Mouse (Mus musculus) kidney, adult 2 months (tissue): ENCODE measurements at regions not wholly inside any gene's neighbourhood (a gene's known extent, or its start where the extent isn't known, plus 50 kb on each side); places are given as distances from the start of the nearest gene placed in this dataset.

Source experiments
- CTCF ChIP-seq: fragments of 200-500 bp; conservative IDR thresholded peaks from 2 replicates; pipeline ENCODE4 v1.5.1; 2011; ENCODE audit warnings: low read depth, mild to moderate bottlenecking, control low read depth, low read length, moderate library complexity, mixed read lengths; ENCODE audit not compliant: insufficient read depth, insufficient read length
- POLR2A ChIP-seq: fragments of 200-500 bp; IDR thresholded peaks from one replicate; pipeline ENCODE4 v1.6.1; 2011; ENCODE audit warnings: low read depth, low read length, control low read depth

GRCm38 (mm10) chr11:57913020-57913699, 80.5 kb upstream of the Hand1 start:
- TF ChIP-seq POLR2A (no peak), CTCF (no peak)
